Mouse (Mus musculus): ENCODE data around the gene Bach2. TPM values are rescaled to one million over a fixed set of nuclear protein-coding genes. Genes with fewer than 3 reads are reported as not detected.

Bach2 gene
- total RNA-seq, 2 experiments from 2014 or later: 4.2 to 6.2 TPM

DNA sequence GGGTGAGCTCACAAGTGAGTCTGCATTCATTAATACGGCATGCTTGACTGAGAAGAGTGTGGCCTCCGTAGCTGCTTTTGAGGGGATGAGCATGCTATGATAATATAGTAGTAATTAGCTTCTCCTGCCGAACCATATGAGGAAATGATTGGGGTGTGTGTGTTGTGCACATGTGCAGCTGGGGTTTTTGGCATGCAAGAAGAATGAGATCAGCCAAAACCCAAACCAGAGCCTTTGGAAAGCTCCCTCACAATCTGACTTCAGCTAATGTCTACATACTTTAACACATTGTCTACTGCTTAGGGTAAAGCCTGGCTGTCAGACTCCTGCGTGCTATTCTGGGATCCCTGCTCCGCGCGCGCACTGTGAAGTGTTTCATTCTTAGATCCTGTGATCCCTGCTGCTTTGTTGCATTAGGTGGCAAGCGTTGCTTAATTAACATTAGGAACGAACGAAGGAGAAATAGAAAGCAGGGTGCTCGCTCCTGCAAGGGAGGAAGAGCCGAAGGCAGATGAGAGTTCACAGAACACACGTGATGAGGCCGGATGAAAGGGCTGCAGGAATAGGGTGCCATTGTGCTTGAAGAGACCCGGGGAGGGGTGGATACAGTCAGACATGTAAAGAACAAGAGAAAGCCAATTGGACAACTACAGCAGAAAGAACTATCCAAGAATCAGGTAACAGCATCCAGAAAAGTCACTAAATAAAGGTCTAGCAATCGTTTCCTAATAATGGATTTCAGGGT, 248.2 kb downstream of the Bach2 start:
- DNase-seq: peak; percentile 37 to 43

DNA sequence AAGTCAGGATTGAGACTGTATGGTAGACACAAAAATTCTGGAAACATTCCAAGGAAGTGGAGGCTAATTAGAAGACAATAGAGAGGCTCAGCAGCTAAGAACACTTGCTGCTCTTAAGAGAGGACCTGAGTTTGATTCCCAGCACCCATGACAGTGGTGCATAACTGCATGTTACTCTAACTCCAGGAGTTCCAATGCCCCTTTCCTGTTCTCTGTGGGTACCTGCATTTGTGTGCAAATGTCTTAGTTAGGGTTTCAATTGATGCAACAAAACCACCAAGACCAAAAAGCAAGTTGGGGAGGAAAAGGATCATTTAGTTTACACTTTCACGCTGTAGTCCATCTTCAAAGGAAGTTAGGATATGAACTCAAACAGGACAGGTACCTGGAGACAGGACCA, 250.6 kb downstream of the Bach2 start:
- no peak for DNase-seq

DNA sequence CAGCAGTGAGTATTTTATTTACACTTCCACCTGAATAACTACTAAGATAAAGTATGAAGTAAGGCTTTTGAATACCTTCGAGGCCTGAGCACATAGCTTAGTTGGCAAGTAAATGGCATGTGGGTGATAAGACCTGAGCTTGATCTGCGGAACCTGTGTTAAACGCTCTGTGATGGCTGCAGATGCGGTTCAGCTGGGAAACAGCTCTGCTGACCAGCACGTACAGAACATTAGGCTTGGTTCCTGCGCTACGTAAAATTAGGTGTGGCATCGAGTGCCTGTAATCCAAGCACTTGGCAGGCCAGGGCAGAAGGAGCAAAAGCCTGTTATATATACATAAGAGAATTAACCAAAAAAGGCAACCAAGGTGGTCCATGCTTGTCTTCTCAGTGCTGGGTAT, 252.6 kb downstream of the Bach2 start:
- DNase-seq: no peak

DNA sequence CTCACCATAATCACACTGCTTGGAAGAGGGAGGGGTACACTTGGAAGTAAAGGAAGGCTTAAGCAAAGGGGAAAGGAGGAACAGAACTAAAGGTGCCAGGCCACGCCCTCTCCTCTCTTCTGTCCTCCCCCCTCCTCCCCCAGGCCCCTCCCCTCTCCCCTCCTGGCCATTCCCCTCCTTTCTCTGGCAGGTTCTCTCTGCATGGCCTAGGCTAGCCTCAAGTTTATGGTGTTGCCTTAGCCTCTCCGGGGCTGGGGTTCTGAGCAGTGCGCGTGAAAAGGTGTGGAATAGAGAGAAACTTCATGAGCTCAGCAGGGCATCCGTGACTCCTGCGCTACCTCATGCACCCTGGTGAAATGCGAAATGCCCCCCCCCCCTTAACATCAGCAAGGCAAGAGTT, 254.2 kb downstream of the Bach2 start:
- DNase-seq: no peak

DNA sequence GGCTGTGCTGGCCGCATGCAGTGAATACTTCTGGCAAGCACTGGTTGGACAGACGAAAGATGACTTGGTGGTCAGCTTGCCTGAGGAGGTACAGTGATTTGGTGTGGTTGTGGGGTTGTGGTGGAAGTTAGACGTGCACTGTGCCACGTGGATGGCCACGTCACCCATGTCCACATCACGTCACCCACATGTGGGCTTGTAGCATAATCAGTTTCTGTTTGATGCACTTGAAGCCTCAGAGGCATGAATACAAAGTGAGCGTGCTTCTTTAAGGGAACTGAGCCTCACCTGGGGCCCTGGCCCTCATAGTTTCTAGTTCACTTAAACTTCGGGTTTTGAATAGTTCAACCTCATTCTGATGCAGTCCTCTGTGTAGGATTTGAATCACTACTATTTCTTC, 263.2 kb downstream of the Bach2 start:
- no peak for DNase-seq

DNA sequence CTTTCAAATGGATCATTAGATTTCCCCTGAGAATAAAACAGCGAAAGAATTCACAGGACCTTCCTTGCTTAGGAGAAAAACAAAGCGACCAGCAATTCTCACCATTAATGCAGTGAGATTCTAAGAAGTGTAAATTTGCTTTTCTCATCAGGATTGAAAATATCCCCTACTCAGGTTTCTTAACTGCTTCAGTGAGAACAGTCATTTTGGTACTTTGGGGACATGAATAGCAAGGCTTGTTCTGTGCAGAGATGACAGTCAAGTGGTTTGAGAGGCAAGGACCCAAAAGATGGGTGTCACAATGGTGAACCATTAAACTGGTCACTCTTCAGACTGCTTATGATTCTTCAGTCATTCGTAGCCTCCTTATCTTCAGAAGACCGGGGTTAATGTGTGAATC, 263.6 kb downstream of the Bach2 start:
- DNase-seq: no peak

DNA sequence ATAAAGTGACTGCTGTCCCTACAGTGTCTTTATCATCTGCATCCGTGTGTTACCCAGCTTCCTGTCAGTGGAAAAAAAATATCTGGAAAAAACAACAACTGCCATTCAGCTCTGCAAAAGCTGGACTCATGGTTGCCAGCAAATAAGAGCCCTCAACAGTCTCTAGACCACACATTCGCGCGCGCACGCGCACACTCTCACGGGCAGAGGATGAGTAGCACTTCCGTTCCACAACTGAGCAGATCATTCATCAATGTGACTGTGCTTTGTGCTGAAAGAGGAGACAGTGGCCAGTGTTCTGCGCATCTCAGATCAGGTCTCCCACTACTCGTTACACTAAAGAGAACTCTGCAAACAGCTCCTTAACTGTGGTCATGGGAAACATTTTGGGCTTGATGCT, 265.6 kb downstream of the Bach2 start:
- no peak for DNase-seq

DNA sequence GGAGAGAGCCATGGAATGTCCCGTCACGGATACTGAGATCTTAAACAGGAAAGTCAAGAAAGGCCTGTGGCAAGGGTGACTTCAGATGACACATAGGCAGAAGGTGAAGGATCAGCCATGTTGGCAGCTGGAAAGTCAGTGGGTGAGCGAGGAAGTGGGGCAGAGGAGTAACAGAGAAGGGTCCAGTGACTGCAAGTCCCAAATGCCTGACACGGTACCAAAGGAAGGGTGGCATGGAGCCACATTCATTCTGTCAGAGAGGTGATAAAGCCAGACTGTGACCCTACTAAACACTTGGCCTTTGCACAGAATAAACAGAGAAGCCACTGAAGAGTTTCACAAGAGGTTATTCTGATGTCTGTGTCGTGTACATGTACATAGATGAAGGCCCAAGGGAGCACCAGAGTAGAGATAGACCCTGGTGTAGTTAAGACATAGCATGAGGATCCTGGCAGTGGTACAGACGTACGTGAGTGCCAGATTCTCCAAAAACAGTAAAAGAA, 267.8 kb downstream of the Bach2 start:
- peak; percentile 35 to 39 for DNase-seq

DNA sequence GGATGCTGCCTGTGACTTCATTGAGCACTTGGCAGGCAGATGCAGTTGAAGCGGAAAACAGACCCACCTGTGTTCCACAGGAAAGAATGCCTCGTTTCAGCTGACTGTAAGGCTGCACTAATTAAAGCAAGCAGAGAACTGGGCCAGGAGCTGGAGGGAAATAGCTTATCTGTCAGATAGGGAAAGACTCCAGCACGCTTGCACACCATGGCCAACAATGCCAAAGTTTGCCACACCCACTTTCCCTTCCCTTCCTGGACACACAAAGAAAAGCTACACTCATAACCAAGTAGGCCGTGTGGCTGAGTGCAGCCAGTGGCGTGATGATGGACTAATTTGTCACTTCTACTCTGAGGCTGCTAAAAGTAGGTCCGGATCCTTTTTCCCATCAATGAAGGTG, 268.4 kb downstream of the Bach2 start:
- DNase-seq: peak; percentile 77 to 89

DNA sequence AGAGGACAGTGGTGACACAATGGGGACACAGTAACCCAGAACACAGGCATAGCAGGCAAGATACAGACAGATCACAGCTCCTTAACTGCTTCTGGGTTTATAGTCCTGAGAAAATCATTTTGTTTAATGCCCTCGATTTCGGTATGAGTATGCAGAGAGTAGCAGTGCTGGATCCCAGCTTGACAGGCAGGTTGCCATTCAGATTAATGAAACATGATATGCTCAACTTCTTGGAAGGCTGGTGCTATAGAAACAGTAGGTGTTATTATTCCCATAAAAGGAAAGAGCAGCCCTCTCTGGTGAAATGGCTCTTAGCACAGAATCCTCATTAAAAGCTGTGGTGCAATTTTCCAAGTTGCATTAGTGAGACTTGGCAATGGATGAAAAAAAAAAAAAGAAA, 270.0 kb downstream of the Bach2 start:
- DNase-seq: no peak

DNA sequence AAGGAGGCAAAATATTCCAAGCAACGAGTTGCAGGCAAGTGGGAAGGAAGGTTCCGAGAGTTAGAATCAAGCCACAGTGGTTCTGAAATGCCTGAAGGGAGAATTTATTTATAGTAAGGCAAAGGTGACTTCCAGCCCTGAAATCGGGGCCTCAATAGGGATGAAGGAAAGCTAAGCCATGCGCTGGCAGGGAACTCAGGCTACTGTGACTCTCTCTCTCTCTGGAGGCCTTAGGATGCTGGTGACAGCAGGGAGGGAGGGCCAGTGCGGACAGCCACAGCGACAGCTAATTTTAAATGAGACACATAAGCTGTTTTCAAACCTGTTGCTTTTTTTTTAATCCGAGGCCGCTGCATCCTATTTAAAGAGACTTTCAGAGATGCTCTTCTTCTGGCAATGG, 270.4 kb downstream of the Bach2 start:
- peak; percentile 34 to 51 for DNase-seq

DNA sequence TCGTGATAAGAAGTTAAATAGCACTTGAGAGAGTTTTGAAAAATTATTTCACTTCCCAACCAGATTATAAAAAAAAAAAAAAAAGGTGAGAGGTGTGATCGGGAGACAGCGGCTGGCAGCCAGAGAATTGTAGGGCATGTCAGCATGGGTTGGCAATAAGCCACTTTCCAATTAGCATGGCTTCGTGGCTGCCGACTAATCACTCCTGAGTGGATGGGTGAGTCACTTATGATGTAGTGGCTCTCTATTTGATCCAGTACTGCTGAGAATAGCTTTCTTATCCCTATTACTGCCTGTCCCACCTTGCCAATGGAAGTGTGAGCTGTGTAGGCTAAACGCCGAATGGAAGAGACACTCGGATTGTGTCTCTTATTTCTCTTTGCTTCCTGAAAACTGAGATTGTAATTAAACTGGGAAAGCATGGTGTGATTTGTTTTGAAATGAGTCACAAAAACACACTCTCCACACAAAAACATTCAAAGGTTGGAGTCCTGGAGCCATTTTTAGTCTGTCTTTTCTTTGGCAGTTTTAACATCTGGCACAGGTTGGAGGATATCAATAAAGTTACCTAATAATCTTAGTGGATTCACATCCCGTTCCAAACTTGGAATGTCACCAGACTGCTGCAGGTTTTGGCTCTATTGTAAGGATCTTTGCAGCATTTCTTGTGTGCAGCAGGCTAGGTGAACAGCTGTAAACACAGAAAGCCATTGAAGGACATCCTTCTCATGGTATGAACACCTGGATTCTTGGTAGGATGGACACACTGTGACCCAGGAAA, 271.4 kb downstream of the Bach2 start:
- peak; percentile 56 to 68 for DNase-seq

DNA sequence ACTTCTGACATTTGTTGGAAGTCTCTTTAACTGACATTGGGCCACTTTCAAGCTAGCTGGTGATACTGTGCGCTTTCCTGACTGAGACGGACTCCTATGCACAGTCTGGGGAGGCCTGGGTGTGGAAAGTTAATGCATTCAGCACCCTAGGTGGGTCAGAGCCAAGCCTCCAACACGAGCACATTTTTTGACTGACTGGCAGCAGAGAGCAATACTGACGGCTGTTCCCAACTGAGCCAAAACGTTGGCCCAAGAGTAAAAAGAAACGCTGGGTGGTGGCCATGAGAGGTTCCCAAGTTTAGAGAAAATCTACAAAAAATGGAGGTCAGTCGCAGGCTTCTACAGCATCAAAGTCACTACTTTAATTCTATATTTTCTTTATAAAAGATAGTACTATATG, 272.3 kb downstream of the Bach2 start:
- no peak for DNase-seq

DNA sequence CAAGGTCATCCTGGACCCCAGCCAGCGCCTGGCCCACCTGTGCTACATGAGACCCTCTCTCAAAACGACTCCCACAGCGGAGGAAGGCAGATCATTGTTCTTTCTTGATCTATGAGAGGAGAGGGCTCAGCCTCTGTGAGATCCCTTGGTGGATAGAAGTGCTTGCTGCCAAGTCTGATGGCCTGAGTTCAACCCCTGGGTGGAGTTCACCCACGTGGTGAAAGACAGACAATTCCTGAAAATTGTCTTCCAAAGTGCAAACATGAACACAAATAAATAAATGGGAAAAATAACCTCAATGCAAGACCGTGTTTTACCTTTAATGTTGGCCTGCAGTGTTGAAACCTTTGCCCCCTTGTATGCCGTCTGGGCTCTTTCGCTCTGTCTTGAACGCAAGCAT, 277.5 kb downstream of the Bach2 start:
- DNase-seq: no peak

DNA sequence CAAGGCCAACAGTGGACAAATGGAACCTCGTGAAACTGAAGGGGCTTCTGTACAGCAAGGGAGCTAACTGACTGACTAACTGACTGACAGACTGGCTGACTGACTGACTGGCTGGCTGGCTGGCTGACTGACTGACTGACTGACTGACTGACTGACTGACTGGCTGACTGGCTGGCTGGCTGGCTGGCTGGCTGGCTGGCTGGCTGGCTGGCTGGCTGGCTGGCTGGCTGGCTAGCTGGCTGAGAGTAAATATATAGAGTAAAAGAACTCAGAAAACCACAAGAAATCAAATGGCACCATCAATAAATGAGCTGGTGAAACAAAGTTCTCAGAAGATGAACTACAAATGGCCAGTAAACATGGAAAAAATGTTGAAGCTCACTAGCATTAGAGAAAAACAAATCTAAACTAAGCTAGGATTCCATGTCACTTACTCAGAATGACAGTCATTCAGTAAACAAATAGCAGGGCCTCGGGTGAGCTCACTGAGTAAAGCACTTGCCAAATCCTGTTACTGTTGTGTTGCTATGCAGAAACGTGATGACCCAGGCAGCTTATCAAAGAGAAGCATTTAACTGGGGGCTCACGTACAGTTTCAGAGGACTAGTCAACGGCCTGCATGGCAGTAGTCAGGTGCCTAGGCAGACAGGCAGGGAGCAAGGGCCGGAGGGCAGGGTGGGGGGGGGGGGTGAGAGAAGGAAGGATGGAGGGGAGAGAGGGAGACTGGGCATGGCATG, 280.4 kb downstream of the Bach2 start:
- DNase-seq: peak in 1 of 2 experiments; percentile 32

DNA sequence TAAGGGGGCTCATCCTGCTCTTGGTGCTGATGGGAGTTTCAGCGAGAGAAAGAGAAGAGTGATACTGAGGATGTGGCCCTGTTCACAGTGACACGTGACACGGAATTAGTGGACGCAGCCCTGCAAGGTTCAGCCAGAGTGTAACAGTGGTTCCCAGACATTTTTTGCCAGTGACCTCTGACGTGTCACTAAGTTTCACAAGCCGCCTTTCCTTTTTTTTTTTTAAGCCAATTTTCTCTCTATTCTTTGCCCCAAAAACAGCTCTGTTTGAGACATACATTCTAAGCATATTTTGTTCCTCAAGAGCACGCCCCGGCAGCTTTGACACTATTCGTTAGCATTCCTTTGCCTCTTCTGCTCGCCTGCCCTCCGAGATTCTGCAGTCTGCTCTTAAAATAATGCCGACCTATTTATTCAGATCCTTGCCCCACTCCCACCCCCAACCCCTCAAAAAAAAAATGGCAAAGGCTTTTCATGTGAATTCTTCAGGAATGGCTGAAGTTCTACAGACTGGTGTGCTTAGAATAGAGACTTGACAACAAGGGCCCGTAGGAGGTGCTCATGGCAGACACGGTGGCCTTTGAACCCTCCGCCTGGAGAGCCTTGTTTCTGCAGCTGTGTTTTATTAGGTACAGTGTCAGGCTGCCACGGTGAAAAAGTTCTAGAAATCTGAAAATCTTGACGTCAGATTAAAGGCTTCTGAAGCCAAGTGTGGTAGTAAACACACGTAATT, 282.2 kb downstream of the Bach2 start:
- DNase-seq: peak; percentile 65 to 73

DNA sequence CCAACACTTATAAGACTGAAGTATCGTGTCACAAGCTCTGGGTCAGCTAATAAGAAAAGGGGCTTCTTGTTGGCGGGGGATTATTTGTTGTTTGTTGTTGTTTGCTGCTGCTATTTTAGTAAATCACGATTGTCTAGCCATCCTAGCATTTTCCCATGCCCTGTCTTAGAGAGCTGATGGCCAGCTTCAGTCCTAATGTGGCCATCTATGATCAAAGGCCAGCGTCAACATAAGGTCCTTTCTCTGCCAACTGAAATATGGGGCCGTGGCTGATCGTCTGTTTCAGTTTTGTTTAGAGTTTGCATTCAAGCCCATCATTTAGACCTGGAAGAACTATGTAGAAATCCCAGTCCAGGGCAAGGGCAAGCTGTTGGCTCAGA, 282.7 kb downstream of the Bach2 start:
- no peak for DNase-seq

DNA sequence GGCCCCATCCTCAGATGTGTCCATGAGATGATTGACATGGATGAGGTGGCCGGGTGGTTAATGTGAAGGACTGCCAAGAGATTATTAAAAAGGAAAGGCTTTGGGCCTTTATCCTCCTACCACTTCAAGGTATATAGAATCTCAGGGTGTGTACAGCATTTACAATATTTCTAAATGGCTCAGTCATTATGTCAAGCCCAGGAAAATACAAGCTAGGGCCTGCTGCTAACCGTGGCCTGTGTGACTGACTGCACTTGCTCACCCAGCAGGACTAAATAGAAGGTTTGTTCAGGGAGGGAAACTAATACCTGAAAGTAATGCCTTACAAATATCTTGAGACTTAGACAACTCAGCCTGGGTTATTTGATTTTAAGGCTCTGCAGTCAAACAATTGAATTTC, 283.4 kb downstream of the Bach2 start:
- DNase-seq: no peak

DNA sequence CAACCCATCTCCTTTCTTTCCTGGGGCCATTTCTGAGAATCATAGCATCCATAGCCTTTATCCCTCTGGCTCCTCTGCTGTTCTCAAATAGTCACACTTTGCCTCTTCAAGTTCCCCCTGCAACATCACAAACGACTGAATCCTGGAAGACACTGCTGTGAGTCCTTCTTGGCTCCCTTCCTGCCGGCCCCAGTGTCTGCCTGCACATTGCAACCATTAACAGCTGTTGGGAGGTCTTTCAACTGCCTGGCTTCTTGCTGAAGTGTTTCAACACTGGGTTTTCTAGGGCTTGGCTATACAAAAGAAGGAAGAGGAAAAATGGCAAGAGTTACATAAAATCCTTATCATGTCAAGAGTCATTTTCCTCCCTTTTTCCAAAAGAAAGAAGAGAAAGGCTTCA, 285.7 kb downstream of the Bach2 start:
- peak; percentile 38 to 49 for DNase-seq

DNA sequence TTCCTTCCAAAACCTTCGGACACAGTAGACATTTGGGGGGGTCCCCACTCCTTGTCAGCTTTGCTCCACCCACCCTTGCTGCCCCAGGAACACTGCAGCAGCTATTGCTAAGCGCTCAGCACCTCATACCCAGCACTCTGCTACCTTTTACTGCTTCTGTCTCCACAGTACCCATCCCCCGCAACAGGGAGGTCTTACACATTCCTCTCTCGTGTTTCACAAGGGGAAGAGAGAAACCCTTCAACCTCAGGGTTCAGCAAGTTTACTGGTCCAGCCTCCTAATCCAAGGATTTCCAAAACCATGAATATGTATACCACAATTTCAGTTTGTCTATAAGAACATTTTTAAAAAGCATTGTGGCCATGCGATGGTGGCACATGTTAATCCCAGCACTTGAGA, 286.4 kb downstream of the Bach2 start:
- DNase-seq: no peak

DNA sequence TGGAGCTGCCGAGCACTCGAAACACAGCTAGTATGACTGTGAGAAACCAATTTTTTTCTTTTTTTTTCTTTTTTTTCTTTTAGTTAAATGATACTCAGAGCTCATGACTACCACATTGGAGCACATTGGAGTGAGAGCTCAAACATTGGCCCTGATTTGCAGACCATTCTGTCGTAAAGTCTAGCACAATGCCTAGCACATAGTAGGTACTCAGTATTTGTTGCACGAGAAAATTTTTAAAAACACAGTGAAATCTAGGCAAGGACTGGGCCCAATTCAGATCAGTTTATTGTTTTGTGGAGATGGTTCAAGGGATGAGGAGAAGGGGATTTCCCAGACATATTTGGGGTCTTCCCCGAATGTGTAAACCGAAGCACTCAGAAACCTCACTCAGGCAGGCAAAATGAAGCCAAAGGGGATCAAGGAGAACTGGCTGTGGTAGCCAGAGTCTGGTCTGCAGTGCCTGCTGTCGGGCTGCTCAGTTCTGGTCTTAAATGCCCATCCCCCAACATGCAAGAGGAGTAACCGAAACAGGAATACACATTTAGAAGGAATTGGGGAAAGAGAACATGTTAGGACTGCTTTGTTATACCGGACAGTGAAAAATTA, 287.7 kb downstream of the Bach2 start:
- DNase-seq: no peak

All from heart, adult 18-20 months (tissue).